Mouse (Mus musculus) left cerebral cortex, postnatal 14 days (tissue): ENCODE measurements at regions not wholly inside any gene's neighbourhood (a gene's known extent, or its start where the extent isn't known, plus 50 kb on each side); places are given as distances from the start of the nearest gene placed in this dataset.

Experiments
- DNase-seq, 2 experiments: peaks; one replicate each; pipeline ENCODE4 v3.0.0; 2021 to 2022; ENCODE audit warnings: low spot score in 2 of 2, mixed read lengths in 1 of 2
- intact Hi-C: fragments of 180-260 bp; cut with DNase I; formaldehyde crosslinking; loops from one replicate; pipeline ENCODE4 v1.15.1; 2025

DNA sequence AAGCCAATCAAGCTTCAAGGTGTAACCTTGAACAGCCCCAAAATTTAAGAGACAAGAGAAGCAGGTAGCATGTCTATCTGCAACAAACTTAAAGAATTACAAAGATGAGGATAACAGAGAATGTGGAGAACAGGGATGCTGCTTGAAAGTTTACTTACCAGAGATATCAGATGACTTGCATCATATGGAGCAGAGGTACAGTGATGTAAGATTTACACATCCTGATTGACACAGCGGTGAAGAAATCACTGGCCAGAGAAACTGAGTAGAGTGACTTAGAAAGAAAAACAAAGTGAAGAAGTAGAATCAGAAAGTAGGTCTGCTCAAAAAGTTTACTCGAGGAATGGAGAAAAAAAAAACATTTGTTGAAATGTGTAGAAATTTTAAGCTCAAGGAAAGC lies 54.6 kb upstream of the 4930523C07Rik start:
- intact Hi-C loops, result no loop called here
- no peak for DNase-seq

DNA sequence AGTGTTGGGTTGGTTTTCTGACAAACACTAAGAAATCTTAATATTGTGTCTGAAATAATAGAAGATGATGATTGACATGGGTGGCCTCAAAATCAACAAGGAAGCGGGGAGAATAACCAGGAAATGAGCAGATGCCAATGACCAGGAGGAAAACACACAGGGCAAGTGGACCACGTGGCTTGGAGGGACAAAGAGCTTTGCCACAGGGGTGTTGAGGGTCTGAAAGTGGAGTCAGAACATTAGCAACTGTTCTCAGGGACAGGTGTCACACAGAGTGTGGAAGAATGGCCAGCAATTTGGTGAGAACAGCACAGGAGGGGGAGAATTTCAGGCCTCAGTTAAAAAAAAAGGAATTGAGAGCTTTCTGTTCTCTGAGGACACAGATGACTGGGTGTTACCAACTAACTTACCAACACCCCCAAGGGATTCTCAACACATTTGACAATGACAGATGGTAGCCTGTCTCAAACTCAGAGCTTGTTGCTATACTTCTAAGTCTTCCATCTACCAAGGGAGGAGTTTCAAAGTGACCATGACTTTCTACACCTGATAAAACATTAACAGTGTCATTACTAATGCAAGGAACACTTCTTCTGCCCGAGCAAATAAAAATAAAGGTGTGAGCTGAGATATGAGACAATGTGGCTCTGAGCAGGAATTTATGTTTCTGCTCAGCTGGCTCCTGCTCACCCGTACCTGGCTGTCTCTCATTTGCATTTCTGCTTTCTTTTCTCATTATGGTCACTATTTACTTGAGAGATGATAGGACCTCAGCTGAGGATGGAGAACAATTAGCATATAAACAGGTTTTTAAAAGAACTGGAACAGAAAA lies 52.2 kb upstream of the 4930523C07Rik start:
- intact Hi-C loops, result no loop called here

More for the DNA sequence above, 52.2 kb upstream of the 4930523C07Rik start:
- peak in 1 of 2 experiments; percentile 5 for DNase-seq
